Mouse (Mus musculus): Measurements from ENCODE around the gene Fancm. TPM values are rescaled to one million over a fixed set of nuclear protein-coding genes. Genes with fewer than 3 reads are reported as not detected.

Fancm gene
- 2.3 TPM for polyA plus RNA-seq (2012; fragmentation: generic; extraction: Trizol)
- long read RNA-seq, experiment 1, partial matches to known transcripts = 0 of 1 reads
- long read RNA-seq, experiment 1, other reads (novel, unspliced or antisense) = 1 of 1 reads
- long read RNA-seq, experiment 2, full-length matches to known transcripts = 5 of 31 reads
- long read RNA-seq, experiment 2, partial matches to known transcripts = 16 of 31 reads
- long read RNA-seq, experiment 2, other reads (novel, unspliced or antisense) = 10 of 31 reads

DNA sequence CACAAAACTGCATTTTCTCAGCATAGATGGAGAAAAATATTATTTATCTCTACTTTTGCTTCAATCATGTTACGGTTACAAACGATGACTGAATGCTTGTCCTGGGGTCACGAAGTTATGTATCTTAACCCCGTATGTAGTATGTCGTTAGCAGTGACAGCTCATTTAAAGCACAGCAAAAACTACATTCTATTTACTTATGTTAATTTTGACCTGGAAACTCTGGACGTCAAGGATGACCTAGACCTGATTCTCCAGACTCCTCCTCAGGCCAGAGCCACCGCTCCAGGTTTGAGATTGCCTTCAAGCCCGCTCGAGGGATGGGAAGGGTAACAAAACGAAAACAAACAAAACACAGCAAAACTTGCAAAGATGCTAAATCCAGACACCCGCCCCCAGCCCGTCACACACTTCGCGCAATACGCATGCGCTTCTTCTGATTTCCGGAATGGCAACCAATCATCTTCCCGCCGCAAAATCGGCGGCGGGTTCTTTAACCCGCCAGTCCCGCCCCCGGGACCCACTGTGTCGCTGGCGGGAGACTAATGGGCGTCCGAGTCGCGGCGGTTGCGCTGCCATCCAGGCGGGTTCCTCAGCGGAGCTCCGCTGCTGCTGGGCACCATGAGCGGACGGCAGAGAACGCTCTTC lies at the start of gene Fancm:
TSS of gene Fancm (plus strand) at position 519 of the 648 bp plus-strand sequence.
- H3K27me3 ChIP-seq (ENCODE audit: control insufficient read depth, insufficient read depth, insufficient read length) = no peaks in the 10 kb centered on the region
- peaks cover 23% of the 10 kb centered on the region for H3K79me3 ChIP-seq (ENCODE audit: low read depth)
- H3ac ChIP-seq (ENCODE audit: control insufficient read depth, insufficient read length, low read depth) = peak within 1 kb of the TSS; percentile 86
- TF ChIP-seq MYOG (IDR thresholded peaks at IDR 0.05; ENCODE audit: control insufficient read depth, extremely low read depth, insufficient read length) = no peak
- no peak for TF ChIP-seq CEBPB (IDR thresholded peaks at IDR 0.05; ENCODE audit: low read depth)
- TF ChIP-seq USF1 (IDR thresholded peaks at IDR 0.05; ENCODE audit: low read depth) = no peak
- no peak for TF ChIP-seq FOSL1 (IDR thresholded peaks at IDR 0.05; ENCODE audit: insufficient read depth, low read length, poor library complexity, severe bottlenecking)
- no peak for TF ChIP-seq MYOD1 (IDR thresholded peaks at IDR 0.05; ENCODE audit: control insufficient read depth, insufficient read length, low read depth)
- no peak for TF ChIP-seq CTCF (IDR thresholded peaks at IDR 0.05; ENCODE audit: control insufficient read depth, insufficient read depth, insufficient read length)
- no peak for TF ChIP-seq MAX (IDR thresholded peaks at IDR 0.05)
- H3K79me2 ChIP-seq (ENCODE audit: control insufficient read depth, insufficient read depth) = peaks cover 57% of the 10 kb centered on the region
- H3K4me3 ChIP-seq (ENCODE audit: insufficient read depth, poor library complexity, severe bottlenecking) = peak within 1 kb of the TSS; percentile 61
- peaks cover 26% of the 10 kb centered on the region for H3K36me3 ChIP-seq (ENCODE audit: control insufficient read depth, insufficient read depth)

DNA sequence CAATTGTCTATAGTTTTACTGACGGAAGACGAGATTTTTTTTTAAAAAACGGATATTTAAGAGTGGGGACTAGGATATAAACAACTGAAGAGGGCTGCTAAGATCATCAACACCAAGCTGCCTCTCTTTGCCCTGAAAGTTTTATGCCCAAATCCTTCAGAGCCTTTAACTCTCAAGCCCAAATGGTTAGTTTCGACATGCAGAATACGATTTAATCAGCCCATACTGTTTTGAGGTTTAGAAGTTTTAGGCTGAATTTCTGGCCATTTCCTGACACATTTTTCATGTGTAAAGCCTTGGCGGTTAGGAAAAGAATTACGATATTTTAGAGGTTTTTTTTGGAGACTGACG lies 39.6 kb upstream of the Fancm start:
- Histone ChIP-seq H3K27me3 (ENCODE audit: control insufficient read depth, insufficient read depth, insufficient read length) (no peaks in the 10 kb centered on the region), H3K36me3 (ENCODE audit: control insufficient read depth, insufficient read depth) (peaks cover 13% of the 10 kb centered on the region), H3K79me3 (ENCODE audit: low read depth) (peaks cover 46% of the 10 kb centered on the region), H3ac (ENCODE audit: control insufficient read depth, insufficient read length, low read depth) (no peak overlapping the region), H3K4me3 (ENCODE audit: insufficient read depth, poor library complexity, severe bottlenecking) (peak overlapping the region; percentile 56), H3K79me2 (ENCODE audit: control insufficient read depth, insufficient read depth) (peaks cover 48% of the 10 kb centered on the region)
- TF ChIP-seq MYOD1 (IDR thresholded peaks at IDR 0.05; ENCODE audit: control insufficient read depth, insufficient read length, low read depth) (no peak), MYOG (IDR thresholded peaks at IDR 0.05; ENCODE audit: control insufficient read depth, extremely low read depth, insufficient read length) (no peak), CEBPB (IDR thresholded peaks at IDR 0.05; ENCODE audit: low read depth) (no peak), USF1 (IDR thresholded peaks at IDR 0.05; ENCODE audit: low read depth) (no peak), FOSL1 (IDR thresholded peaks at IDR 0.05; ENCODE audit: insufficient read depth, low read length, poor library complexity, severe bottlenecking) (no peak), MAX (IDR thresholded peaks at IDR 0.05) (no peak), CTCF (IDR thresholded peaks at IDR 0.05; ENCODE audit: control insufficient read depth, insufficient read depth, insufficient read length) (no peak)

DNA sequence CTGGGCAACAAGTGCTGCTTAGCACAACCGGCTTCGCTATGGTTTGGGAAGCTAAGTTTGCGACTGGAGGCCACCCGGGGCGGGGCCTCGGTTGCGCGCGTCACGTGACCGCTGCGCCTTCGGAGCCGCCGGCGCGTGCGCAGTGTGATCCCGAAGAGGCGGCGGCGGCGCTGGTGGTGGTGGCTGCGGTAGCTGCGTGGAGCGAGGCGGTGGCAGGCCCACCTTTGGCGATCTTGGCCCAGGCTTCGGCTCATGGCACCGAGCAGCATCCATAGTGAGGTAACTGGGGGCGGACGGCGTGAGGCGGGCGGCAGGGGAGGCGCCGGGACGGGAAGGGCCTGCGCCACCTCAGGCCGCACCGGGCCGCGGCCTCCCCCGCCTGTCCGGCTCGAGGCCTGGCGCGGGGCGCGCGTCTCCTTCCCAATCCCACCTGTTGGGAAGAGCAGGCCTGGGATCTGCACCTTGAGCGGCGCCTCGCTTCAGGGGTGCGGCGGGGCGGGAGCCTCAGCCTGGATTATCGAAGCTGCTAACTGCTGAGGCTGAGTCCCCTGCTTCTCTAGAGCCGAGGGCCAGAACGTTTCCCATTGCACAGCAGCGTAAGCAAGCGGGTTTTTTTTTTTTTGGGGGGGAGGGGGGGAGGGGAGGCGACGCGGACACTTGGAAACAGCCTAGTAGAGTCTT lies 39.1 kb upstream of the Fancm start, which contains the start of gene Prpf39:
TSS of gene Prpf39 (plus strand) at position 144 of the 681 bp plus-strand sequence.
- no peaks in the 10 kb centered on the region for H3K27me3 ChIP-seq (ENCODE audit: control insufficient read depth, insufficient read depth, insufficient read length)
- peaks cover 53% of the 10 kb centered on the region for H3K79me2 ChIP-seq (ENCODE audit: control insufficient read depth, insufficient read depth)
- peaks cover 51% of the 10 kb centered on the region for H3K79me3 ChIP-seq (ENCODE audit: low read depth)
- peak within 1 kb of the TSS; percentile 78 for H3ac ChIP-seq (ENCODE audit: control insufficient read depth, insufficient read length, low read depth)
- peak within 1 kb of the TSS; percentile 56 for H3K4me3 ChIP-seq (ENCODE audit: insufficient read depth, poor library complexity, severe bottlenecking)
- H3K36me3 ChIP-seq (ENCODE audit: control insufficient read depth, insufficient read depth) = peaks cover 16% of the 10 kb centered on the region
- TF ChIP-seq MYOG (IDR thresholded peaks at IDR 0.05; ENCODE audit: control insufficient read depth, extremely low read depth, insufficient read length) = no peak
- TF ChIP-seq CTCF (IDR thresholded peaks at IDR 0.05; ENCODE audit: control insufficient read depth, insufficient read depth, insufficient read length) = no peak
- no peak for TF ChIP-seq MAX (IDR thresholded peaks at IDR 0.05)
- TF ChIP-seq USF1 (IDR thresholded peaks at IDR 0.05; ENCODE audit: low read depth) = peak; percentile 97

DNA sequence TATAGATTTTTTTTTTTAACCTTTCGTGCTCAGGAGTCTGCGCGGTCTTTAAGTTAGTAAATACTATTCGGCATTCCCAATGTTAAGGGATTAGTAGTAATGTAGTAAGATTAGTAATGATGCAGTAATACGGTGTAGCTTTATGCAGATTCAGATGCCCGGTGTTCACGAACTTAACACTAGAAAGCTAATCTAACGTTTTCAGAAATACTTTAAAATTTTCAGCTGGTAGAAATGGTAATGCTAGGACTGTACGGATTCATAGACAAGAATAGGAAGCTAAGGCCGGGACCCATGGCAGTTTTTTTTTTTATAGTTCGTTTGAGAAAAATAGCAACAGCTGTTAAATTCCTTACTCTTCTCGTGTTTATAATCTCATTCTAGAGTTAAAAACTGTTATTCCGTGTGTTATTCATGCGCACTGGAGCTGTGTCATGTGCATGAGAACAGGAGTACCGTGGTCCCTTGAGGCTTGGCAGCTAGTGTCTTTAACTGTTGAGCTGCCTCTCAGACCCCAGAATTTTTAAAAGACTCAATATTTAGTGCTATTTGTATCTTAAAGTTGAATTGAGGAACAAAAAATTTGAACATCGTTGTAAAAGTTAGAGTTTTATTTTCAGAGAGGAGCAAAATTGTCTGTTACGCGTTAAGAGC lies 38.4 kb upstream of the Fancm start:
- Histone ChIP-seq H3K36me3 (ENCODE audit: control insufficient read depth, insufficient read depth) (peaks cover 23% of the 10 kb centered on the region), H3K27me3 (ENCODE audit: control insufficient read depth, insufficient read depth, insufficient read length) (no peaks in the 10 kb centered on the region), H3K79me2 (ENCODE audit: control insufficient read depth, insufficient read depth) (peaks cover 60% of the 10 kb centered on the region), H3ac (ENCODE audit: control insufficient read depth, insufficient read length, low read depth) (peak overlapping the region; percentile 13), H3K79me3 (ENCODE audit: low read depth) (peaks cover 58% of the 10 kb centered on the region), H3K4me3 (ENCODE audit: insufficient read depth, poor library complexity, severe bottlenecking) (peak overlapping the region; percentile 56)
- no peak for TF ChIP-seq USF1 (IDR thresholded peaks at IDR 0.05; ENCODE audit: low read depth)

DNA sequence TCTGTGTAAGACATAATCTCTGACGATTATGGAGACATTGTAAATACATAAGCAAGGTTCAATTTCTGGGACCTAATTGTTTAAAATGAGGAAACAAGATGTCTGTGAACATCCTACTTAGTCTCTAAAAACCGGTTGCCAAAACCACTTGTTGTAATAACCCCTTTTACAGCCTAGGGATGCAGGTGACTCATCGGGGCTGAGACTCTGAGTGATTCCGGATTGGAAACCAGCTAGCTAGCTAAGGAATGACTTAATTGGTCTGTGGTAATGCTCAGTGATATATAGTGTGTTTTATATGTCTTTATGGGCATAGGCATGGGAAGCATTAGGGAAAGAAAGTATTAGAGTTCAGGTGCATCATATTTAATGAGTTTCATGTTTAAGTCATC lies 37.9 kb upstream of the Fancm start:
- Histone ChIP-seq H3K79me2 (ENCODE audit: control insufficient read depth, insufficient read depth) (peaks cover 65% of the 10 kb centered on the region), H3K4me3 (ENCODE audit: insufficient read depth, poor library complexity, severe bottlenecking) (peak overlapping the region; percentile 56), H3K36me3 (ENCODE audit: control insufficient read depth, insufficient read depth) (peaks cover 28% of the 10 kb centered on the region), H3K79me3 (ENCODE audit: low read depth) (peaks cover 63% of the 10 kb centered on the region), H3K27me3 (ENCODE audit: control insufficient read depth, insufficient read depth, insufficient read length) (no peaks in the 10 kb centered on the region), H3ac (ENCODE audit: control insufficient read depth, insufficient read length, low read depth) (no peak overlapping the region)
- TF ChIP-seq FOSL1 (IDR thresholded peaks at IDR 0.05; ENCODE audit: insufficient read depth, low read length, poor library complexity, severe bottlenecking) (peak; percentile 32), CTCF (IDR thresholded peaks at IDR 0.05; ENCODE audit: control insufficient read depth, insufficient read depth, insufficient read length) (no peak)
